Mouse (Mus musculus) lung, postnatal 0 days (tissue): ENCODE measurements around the gene Acap2.

Experiments used
- CTCF ChIP-seq: IDR thresholded peaks from 2 replicates; pipeline ENCODE4 v1.5.1; 2016; ENCODE audit warnings: antibody characterized with exemption, mild to moderate bottlenecking
- EP300 ChIP-seq: IDR thresholded peaks from 2 replicates; pipeline ENCODE4 v1.6.1; 2016; ENCODE audit warnings: antibody characterized with exemption, mild to moderate bottlenecking, control low read depth

- TF ChIP-seq CTCF (no peak), EP300 (no peak)
Observed at GRCm38 (mm10) chr16:31249401-31249800, 48.4 kb upstream of the Acap2 start.
